Mouse (Mus musculus): ENCODE data around the gene Meis1. TPM values are rescaled to one million over a fixed set of nuclear protein-coding genes. Genes with fewer than 3 reads are reported as not detected.
A peak's percentile ranks its signal among the peaks of the same experiment; 100 is the strongest.

Meis1 gene
- total RNA-seq, 2 experiments from 2014 or later = 37.8 to 41.6 TPM

DNA sequence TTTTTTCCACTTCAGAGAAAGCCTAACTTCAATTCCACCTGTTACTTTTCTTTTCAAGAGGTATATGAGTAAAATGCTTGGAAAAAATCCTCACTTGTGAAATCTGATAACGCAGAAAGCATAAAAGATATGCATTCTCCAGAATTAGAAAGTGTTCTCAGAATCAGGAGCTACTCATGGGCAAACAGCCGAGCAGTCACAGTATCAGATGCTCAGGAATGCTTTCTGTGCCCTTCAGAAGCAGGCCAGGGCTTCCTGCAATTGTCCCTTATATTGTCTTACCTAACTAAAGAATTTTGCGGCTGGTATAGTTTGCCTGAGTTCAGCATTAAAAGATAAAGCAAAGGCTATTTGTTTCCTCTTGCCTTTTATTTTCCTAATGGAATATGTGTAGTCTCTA, 71.4 kb downstream of the Meis1 start:
- peak; percentile 63 for DNase-seq

DNA sequence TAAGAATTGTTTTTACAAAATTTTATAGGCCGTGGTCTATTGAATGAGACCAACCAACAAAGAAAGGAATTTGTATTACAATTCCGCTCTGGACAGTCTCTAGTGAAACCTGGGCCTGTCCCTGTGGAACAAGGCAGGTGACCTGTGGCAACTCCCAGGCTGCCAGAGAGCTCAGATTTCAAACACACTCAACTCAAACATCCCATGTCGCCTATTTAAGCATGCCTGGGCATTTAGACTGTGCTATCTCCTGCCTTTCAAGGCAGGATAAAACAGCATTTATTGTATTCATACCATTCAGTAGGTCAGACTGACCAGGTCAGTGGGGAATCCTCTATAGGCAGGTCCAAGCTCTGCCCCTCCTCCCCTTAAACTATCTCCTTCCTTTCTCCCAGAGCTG, 73.0 kb downstream of the Meis1 start:
- DNase-seq = no peak

DNA sequence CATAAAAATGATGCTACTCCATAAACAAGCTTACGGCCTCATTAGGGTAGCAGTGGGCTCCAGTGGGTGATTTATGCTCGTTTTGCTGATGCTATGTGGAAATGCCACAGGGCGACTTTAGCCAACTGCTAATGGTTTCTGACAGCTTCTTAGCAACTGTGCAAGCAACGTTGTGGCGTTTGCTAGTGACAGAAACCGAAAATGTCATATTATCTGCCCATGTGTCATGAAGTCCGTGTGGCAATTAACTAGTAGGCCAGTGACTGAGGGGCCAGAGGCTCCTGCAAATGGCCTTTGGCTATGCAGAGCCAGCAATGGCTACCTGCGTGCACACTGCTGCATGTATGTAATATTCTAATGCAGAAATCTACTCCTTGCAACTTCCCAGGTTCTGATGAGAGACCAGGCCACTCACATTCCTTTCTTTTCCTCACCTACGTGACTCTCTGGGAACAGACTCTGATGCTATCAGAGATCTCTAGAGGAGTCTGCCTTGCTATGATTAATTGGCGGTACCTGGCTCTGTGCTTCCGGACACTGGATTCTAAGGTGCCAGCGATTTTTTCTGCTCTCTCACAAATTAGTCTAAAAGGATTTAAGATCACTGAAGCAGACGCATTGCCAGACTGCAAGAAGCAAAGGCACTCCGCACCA, 73.7 kb downstream of the Meis1 start:
- no peak for DNase-seq

DNA sequence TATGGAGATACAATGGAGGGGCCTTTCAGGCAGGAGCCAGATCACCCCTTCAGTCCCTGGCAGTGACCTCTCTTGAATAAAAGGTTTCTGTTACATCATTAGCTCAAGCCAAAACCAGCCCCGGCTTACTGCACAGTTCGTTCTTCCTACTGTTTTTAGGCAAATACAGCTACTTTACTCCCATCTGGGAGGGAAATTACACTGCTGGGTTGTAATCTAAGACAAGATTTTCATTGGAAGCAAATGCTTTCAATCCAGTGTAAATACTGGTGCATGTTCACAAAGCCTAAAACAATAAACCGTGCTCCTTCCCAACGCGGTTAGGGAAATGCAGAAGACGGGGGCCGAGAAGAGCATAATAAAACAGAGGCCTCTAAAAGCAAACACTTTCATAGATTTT, 74.6 kb downstream of the Meis1 start:
- DNase-seq = no peak

DNA sequence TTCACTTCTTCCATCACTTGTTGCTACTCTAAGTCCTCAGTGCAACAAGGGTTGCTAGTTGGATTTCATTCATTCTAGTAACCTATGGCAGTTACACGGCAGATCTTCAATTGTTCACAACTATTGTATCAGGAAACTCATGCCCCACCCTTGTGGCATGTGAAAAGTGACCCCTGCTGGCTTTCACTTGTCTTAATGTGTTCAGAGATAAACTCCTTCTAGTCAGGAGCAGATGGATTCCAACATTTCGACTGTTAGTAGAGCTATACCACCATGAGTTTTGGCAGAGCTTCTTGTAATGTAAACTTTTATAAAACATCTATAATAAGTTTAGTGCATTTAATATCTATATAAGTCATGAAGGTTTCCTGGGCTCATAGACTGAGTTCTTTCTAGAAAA, 75.8 kb downstream of the Meis1 start:
- DNase-seq = no peak

DNA sequence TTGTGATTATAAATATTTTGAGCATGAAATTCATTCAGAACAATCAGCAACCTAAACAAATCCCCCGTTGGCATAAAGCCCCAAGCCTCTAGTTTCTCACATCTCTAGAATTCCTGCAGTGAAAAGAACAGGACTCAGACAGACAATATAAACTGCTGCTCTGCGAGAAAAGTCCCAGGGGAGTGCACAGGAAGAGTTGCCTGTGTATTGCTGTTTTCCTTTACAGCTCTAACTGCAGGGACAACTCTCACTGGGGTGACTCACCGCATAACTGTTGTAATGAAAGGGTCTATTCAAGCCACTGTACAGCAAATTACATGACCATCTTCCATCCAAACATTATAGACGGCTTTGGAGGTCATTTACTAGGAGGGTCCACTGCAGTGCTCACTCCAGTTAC, 77.9 kb downstream of the Meis1 start:
- DNase-seq = peak; percentile 31

DNA sequence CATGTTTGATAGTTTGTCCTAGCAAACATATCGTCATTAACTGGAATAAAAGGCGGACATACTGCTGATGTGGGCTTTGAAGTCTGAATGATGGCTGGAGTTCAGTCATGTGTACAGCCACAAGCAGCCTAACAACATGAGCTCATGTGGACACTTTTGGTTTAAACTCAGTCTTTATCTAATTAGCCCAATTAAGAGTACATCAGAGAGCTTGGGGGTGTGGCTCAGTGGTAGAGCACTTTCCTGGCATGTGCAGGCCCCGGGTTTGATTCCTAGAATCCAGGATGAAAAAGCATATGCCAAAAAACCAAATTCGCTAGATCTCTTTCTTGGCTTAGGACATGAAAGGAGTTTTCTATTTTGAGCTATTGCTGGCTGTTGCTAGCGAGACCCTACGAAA, 83.9 kb downstream of the Meis1 start:
- no peak for DNase-seq

DNA sequence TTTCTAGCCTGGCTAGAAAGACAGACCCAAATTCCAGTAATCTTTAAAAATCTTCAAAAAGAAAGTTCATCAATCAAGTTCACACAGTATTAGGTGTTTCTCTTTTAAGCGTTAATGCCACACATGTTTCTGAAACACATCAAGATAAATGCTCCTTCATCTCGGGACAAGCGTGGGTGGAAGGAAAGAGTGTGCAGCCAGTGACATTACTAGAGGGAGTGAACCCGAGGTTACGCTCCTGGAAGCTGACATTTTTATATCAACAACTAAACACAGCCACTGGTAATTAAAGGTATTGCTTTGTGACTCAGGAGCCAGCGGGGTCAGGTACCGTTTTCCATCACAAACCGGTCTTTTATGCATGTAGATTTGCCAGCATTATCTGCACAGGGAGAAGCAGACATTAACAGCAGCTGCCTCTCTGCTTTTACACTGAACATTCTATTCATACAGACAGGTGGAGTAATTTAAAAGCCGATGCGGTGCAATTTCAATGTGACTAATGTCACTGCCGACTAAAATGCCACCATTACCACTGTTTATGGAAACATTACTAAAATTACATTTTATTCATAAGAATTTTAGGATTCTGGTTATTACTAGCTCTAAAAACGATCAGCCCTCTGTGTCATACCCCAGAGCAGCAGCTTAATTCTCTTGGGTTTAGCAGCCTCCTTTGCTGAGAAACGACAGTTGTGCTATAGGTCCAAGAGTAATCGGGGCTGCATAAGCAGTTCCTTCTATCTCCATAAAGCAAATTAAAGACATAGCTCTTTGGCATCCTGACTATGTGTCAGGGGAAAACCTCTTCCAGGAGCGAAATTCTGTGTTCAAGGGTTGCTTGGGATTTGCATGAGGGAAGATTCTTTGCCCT, 87.5 kb downstream of the Meis1 start:
- no peak for DNase-seq

DNA sequence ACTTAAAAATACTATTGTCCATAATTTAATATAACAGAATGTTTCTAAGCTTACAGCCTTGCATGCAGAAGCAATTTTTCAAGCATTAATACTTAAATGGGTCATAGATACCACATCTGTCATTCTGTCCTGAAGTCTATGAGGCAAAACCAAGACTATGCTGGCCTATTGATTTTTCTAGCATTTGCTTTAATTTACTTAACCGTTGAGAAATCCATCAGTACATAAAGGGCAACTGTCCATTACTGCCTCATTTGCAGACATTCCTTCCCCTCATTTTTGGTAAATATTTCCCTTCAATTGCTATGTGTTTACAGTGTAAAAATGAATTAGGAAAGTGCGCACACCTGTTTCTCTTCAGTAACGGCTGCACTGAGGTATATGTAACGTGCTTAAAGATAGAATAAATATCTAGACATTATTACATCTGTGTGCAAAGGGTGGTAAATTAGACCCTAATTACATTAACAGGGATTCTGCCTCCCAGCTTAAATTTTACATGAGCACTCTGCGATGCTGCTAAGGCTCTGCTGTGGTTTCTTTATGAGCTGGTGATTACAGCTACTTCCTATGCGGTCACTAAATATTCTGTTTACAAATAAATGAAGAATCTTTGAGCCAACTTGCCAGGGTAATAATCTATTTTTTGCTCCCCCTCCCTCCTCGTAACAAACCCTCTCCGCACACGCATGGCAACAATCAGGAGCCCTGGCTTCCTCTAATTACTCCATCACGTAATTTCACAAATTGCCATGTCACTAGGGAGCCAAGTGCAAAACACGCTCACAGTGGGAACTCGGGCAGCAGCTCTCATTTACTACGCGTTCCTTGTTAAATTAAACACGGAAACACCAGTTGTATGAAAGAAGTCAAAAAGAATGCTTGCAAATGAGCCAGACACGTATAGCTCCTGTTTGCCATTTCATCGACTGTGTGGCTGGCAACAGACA, 88.7 kb downstream of the Meis1 start:
- no peak for DNase-seq

DNA sequence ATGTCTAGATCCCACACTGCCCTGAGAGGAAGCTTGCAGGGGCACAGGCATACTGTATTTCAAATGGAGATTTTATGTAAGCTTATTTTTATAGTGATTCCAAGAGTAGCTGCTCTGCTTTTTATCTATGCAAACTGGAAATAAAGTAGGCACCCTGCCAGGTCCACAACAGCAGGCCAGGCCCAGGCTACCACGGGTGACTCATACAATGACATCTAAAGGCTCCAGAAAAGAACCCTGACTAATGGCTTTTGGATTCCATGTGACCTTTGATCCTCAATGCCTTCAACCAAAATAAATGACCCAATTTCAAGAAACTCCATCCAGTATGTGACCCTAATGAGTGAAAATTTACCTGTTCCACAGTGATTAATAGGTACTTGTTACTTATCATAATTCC, 91.4 kb downstream of the Meis1 start:
- peak; percentile 77 for DNase-seq

DNA sequence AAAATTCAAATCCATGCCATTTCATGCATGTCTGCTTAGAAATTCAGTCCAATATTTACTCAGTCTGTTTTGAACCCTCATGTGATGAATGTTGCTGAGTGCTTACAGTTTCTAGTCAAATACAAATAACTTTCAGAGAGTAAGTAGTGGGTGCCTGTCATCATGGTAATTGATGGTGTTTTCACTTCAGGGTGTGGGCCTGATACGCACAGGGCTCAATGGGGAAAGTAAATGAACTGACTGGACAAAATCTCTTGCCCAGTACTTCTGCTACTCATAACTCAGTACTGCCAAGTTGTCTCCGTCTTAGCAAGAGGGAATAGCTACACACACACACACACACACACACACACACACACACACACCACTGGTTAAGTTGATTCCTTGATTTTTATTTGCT, 92.0 kb downstream of the Meis1 start:
- DNase-seq = no peak

DNA sequence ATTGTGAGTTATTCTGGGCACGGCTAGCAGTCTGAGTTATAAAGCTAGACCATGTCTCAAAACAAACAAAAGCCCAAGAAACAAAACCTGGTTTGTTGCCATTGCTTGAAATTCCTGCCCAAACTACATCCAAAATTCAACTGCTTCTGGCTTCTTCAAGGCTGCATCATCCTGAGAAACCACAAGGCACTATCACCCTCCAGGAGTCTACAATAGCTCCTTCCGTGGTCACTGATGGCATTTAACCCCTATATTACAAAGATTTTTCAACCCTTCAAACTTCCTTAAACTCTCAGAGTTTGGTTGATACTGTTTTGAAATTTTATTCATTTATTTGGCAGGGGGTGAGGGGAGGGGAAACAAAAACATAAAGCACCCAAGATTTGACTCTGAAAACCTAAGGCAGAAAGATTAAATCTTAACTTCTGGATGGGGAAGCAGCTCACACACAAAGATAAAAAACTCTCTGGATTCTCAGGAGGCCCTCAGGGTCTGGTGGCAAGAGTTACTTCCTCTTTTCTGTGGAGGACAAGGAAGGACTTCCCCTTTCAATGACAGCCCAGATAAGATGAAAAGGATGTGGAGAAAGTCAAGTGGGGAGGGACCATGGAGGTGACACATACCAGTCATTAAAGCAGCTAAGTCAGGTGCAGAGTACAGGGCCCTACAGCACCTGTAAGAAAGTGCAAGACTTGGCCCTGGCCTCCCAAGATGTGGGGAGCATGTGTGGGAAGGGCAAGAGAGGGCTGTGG, 94.0 kb downstream of the Meis1 start:
- no peak for DNase-seq

DNA sequence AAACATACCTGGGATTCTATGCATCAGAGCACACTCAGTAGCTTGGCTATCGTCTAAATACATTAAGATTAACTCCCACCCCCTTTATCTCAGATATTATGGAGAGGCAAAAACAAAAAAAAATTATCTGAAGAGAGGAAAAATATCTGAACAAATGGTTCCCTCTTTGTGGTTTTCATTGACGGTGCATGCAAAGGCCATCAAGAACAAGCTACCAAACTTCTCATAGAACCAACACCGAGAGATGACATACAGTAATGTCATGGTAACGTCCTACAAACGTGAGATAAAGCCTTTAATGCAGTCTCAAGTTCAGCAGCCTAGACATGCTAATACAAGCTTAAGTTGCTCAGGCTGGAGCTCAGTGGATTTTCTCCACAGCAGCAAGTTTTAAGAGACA, 95.5 kb downstream of the Meis1 start:
- no peak for DNase-seq

DNA sequence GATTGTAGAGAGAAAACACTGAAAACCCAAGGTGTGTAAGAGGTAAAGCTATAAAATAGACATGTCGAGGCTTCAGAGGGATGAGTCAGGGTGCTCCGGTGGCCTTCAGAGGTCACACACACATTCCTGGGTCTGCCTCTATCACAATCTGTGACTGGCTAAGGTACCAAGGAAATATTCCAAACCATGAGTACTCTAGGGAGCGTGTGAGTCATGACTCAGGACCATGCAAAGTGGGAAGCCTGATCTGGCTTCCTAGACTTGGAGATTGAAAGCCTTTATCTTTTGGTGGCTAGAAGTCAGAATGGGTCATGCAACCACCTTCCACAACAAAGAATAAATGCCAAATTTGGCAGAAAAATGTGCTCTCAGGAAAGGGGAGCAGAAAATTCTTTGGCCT, 98.1 kb downstream of the Meis1 start:
- no peak for DNase-seq

DNA sequence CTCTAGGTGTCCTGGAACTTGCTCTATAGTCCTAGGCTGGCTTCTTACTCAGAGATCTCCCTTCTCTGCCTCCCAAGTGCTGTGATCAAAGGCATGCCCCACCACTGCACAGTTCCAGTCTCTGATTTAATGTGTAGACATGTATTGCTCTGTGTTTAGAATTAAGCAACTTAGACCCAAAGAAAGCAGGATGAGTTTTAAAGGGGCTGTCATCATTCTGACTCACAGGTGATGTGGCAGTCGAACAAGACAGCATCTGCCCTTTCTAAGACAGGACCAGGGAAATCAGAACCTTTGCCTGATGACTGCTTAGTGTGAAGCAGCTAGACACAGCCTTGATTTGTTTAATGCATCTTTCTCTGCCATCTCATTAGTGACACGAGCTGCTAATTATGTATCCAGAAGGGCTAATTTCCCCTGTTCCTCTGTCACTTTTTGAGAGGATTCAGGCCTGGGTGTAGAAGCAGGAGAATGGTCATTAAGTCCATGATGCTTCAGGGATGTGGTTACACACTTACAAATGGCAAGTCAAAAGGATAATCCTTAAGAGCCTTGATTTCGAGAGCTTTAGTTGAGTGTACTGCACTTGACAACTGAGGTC, 99.5 kb downstream of the Meis1 start:
- no peak for DNase-seq

DNA sequence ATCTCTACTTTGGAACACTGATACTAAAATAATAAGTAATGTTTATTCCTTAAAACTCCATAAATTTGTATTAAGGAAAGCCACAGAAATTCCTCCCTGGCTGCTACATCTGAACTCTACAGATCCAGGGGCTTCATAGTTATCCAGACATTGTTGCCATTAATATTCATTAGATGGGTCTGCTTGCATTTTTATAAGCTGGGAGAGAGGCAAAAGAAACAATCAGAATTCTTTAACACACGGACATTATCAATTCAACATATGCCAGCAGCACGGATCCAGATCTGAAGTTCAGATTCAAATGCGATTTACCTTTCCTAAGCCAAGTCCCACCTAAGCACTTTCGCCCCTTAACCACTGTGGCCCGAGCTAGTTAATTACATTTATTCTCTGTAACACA, 100.9 kb downstream of the Meis1 start:
- DNase-seq = no peak

DNA sequence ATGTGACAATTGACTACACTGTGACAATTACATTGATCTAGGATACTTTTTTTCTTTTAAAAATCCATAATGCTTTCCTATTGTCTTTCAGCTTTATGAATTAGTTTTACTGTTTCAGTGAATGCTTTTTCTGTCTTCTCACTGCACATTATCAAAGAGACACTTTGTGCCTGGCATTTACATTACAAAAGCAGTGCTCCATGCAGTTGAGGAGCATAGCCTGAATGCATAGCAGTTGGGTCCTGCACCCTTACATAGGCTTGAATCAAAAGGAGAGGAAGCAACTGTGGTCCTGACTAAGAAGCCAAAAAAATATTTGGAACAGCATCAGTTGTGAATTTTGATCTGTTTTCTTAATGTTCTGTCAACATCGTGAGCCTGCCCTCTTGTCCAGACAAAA, 105.5 kb downstream of the Meis1 start:
- DNase-seq = no peak

DNA sequence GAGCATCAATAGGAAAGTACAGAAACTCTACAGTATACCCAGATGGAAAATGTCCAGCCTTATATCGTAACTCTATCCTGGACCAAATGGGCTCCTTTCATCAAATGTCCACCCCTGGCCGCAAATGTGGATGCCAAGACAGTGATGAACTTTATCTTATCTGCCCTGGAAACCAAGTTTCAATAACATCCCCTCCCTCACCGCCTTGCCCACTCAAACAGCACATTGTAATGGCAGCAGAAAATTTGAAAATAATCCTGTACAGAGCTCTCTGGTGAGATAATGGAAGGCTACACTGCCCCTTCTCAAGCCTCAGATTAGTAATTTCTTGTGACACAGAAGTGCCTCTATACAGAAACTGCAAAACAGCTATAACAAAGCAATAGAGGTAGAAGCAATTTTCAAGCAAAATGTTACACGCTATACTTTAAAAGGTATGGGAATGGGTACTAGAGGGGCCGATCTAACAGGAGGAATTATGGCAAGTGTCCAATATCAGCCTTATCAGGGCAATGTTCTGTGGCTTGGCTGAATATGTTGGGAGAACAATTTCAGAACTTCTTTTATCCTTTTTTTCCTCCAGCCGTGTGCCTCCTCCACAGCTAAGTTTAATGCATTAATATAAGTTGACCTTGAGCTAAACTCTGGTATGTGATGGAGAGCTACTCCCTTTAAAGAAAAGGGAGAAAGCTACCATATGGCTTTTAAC, 106.3 kb downstream of the Meis1 start:
- no peak for DNase-seq

DNA sequence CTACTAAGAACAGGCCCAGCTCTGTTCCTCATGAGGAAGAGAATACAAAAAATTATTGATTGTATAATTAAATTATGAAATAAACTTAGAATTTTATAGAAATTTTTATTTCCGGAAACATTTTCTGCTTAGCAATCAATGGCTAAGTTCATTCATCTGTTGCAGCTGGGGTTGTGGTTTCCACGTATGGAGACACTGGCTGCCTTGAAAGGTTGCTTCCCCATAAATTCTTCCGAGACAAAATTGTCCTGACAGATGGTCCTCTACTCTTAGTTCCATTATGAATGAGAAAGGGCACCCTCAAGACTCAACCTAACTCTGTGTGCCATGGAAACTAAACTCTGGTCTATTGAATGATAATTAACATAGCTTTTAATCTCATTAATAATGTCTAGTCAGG, 111.9 kb downstream of the Meis1 start:
- no peak for DNase-seq

DNA sequence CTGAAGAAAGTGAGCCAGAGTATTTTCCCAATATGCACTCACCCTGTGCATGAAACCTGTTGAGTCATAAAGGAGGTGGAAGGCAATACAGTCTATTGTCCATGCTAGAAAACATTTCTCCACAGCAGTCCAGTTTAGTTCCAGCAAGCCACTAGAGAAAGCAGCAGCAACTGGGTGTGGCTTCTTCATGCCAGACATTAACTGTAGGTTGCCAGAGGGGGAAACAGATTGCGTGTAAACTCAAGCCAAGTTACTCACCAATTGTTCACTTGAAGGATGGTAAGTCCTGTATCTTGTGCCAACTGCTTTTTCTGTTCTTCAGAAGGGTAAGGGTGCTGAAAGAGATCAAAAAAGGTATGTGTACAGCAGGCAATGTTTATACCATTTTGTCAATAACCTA, 113.4 kb downstream of the Meis1 start:
- no peak for DNase-seq

DNA sequence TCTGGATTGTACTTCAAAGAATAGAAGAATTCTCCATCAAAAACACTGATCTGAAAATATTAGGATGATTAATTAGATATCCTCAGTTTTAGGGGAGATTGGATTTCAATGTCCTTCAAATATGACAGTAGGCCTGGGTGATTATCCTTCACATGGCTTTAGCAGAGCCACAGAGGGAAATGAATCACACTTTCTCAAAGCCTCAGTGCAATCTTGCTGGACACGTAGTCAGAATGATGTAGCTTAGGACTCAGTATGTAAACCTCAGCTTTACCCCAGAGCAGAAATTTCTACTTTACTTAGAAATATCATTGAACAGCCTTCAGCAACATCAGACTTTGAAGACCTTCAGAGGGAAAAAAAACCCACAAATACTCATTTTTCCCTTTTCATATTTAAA, 113.9 kb downstream of the Meis1 start:
- DNase-seq = no peak

All from heart, postnatal 4 days (tissue).